Mouse (Mus musculus): ENCODE measurements around the gene Clk2.

The Clk2 gene

GRCm38 (mm10) chr3:89164506-89165267, at the start of gene Clk2:
Gene Clk2 (plus strand): TSS chr3:89164795.
- peak; percentile 95 for DNase-seq (ENCODE audit: extremely low spot score, low spot score)

GRCm38 (mm10) chr3:89115522-89115921, 49.1 kb upstream of the Clk2 start:
- no peak for DNase-seq (ENCODE audit: extremely low spot score, low spot score)

DNA sequence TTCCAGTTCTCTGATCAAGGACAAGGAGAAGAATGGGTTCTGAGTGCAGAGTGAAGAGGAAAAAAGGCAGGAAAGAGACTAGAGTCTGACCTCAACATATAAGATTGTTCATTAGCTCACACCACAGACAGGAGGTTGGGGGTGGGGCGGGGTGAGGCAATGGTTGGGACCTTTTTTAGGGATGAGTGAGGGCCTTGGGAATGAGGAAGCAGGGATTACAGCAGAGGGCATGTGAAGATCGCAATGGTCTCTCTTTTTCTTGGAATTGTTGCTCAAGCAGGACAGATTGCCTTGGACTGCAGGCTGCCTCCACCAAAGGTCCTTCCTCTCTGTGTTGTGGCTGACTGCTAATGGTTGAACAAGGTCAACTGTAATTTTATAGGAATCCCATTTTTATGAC, 41.3 kb upstream of the Clk2 start:
- no peak for DNase-seq (ENCODE audit: extremely low spot score, low spot score)

DNA sequence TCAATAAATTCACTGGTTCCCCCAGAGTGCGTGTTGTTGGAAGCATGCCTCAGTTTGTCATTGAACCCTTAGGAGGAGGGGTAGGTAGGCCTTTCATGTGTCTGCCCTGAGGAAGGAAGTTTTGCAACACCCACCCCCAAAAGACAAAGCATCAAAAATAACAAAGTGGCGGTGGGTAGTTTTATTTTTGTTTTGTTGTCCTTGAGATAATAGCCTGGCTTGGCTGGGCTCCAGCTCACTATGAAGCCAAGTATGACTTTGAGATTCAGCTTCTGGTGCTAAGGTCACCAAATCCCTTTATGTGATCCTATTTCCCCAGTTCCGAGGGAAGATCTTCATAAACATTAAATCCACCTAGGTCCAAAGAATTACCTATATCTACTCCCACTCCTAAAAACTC, 40.4 kb upstream of the Clk2 start:
- DNase-seq (ENCODE audit: extremely low spot score, low spot score): no peak

DNA sequence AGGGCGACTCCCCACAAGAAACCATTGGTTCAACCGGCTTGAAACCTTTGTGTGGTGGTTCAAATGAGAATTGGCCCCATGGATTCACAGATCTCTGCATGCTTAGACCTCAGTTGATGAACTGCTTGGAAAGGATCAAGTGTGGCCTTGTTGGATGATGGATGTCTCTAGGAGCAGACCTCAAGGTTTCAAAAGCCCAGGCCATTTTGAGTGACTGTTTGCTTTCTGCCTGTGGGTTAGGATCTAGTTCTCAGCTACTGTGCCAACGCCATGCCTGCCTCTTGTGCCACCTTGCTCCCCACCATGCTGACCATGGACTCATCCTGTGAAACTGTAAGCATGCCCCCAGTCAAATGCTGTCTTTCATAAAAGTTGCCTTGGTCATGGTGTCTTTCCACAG, 38.6 kb upstream of the Clk2 start:
- no peak for DNase-seq (ENCODE audit: extremely low spot score, low spot score)

GRCm38 (mm10) chr3:89129908-89130307, 34.7 kb upstream of the Clk2 start:
- no peak for DNase-seq (ENCODE audit: extremely low spot score, low spot score)

DNA sequence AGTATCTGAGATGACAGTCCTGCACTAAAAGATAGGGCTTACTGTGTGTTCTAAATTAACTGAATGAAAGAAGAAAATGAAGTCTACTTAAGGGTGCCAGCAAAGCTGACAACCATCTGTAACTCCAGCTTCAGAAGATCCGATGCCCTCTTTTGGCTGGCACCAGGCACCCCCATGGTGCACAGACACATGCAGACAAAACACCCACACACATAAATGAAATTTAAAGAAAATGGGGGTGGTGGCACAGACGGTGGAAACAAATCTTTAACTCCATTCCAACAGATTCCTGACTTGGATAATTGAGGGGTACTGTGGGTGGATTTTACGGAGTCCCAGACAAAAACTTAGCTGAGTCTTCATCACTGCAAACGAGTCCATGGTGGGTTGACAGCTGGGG, 32.8 kb upstream of the Clk2 start:
- DNase-seq (ENCODE audit: extremely low spot score, low spot score): no peak

- DNase-seq (ENCODE audit: extremely low spot score, low spot score): peak; percentile 43
Observed at GRCm38 (mm10) chr3:89132285-89133062, 32.1 kb upstream of the Clk2 start.

GRCm38 (mm10) chr3:89133063-89133450, 31.5 kb upstream of the Clk2 start:
- no peak for DNase-seq (ENCODE audit: extremely low spot score, low spot score)

- DNase-seq (ENCODE audit: extremely low spot score, low spot score): no peak
Observed at GRCm38 (mm10) chr3:89133752-89134151, 30.8 kb upstream of the Clk2 start.

GRCm38 (mm10) chr3:89135958-89136357, 28.6 kb upstream of the Clk2 start, which contains the start of gene Pklr:
Gene Pklr (plus strand): TSS chr3:89136142.
- DNase-seq (ENCODE audit: extremely low spot score, low spot score): no peak

GRCm38 (mm10) chr3:89136365-89136764, 28.2 kb upstream of the Clk2 start:
- no peak for DNase-seq (ENCODE audit: extremely low spot score, low spot score)

- DNase-seq (ENCODE audit: extremely low spot score, low spot score): no peak
Observed at GRCm38 (mm10) chr3:89144821-89145220, 19.8 kb upstream of the Clk2 start.

- DNase-seq (ENCODE audit: extremely low spot score, low spot score): no peak
Observed at GRCm38 (mm10) chr3:89145566-89145965, 19.0 kb upstream of the Clk2 start.

DNA sequence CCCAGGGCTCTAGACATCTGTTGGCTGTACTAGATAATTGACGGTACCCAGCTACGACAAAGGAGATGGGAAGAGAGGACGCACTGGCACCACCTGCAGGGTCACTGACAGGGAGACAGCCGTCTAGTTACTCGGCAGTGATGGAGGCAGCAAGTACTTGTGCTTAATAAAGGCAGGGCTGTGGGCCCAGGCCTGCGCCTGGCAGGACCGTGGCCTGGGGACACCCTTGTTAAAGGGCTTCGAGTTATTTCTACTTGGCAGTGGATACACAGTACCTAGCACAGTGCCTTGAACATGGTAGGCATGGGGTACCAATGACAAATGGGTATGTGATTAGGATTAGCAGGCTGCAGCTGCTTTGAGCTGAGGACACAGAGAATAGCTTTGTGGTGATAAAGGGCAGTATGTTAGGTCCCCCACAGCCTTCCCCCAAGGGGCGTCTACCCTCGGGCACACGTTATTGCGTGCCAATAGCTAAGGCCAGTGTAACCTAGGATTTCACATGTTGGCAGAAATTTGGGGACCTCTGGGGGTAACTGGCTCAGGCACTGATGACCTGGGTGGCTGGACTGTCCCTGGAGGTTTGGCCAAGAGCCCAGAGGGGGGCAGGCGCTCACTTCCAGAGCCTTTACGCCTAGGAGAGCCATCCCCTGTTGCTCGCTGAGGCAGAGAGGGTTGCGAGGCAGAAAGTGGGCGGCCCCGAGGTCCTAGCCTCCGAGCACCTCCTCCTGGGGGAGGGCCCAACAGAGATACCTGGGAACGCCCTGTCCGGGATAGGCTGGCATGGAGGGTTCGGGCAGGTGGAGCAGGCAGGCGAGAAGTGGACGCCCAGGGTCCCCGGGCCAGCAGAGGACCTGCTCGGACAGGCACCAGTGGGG, 17.3 kb upstream of the Clk2 start:
- DNase-seq (ENCODE audit: extremely low spot score, low spot score): no peak

GRCm38 (mm10) chr3:89147979-89148311, 16.6 kb upstream of the Clk2 start:
- DNase-seq (ENCODE audit: extremely low spot score, low spot score): no peak

DNA sequence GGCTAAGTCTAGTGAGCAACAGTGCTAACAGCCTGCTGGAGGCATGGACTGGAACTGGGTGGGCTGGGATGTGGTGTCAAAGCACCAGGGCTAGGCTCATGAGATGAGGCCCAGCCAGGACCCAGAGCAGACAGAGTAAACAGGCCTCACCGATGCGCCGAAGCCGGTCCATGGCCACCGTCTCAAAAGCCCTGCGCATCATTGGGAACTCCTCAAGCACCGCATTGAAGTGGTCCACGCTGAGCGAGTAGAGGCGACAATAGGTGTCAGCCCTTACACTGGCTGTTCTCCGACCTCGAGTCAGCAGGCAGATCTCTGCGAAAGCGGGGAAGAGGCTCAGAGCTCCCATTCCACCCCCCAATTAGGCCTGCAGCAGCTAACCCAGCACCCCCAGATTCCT, 16.0 kb upstream of the Clk2 start:
- DNase-seq (ENCODE audit: extremely low spot score, low spot score): no peak

- DNase-seq (ENCODE audit: extremely low spot score, low spot score): no peak
Observed at GRCm38 (mm10) chr3:89152084-89152835, 12.3 kb upstream of the Clk2 start.

GRCm38 (mm10) chr3:89156951-89157350, 7.6 kb upstream of the Clk2 start:
- DNase-seq (ENCODE audit: extremely low spot score, low spot score): no peak

- no peak for DNase-seq (ENCODE audit: extremely low spot score, low spot score)
Observed at GRCm38 (mm10) chr3:89158651-89159050, 5.9 kb upstream of the Clk2 start.

GRCm38 (mm10) chr3:89159211-89159610, 5.4 kb upstream of the Clk2 start:
- peak; percentile 80 for DNase-seq (ENCODE audit: extremely low spot score, low spot score)

Measured in neural tube, embryonic 10.5 days (tissue).